Mouse (Mus musculus): ENCODE measurements around the gene Ap1s1.

GRCm38 (mm10) chr5:137009988-137010387 is 35.9 kb downstream of the Ap1s1 start:
- TF ChIP-seq POLR2A (IDR thresholded peaks at IDR 0.05; ENCODE audit: insufficient read depth, low read length) (no peak), EP300 (IDR thresholded peaks at IDR 0.05; ENCODE audit: insufficient read depth, low read depth, low read length) (no peak)
